In the genomic region with DNA sequence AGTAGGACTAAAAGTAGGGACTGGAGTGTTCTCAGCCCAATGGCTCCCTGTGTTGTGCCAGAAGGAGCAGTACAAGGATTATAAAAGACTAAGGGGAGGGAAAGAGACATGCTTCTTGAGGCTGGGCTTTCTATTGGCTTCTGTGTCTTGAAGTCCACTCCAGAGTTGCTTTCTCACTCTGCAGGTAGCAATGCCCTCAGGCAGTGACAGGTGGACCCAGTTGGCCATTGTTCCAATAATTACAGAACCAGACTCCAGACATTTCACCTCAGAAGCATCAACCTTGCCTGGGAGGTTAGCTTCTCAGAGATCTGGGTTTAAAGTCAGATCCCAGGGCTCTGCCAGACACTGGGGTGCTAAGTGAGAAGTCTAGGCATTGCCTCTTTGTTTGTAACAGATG, we compare ENCODE assay signal across 12 mouse cellular contexts.
"Had no signal": no experiment of that assay in that cellular context is flagged by ENCODE, and none has a peak within 500 bp of the region (broad histone marks: within the 10 kb centered on the region; RNA-seq: fewer than 3 reads in every experiment).

No protein-coding gene starts in this region.

- H3K27me3 ChIP-seq: liver, embryonic 15.5 days; midbrain, embryonic 13.5 days; stomach, embryonic 15.5 days had no signal

- DNase-seq: kidney, postnatal 10 days; kidney, postnatal 4 days; lung, adult 2 months; lung, postnatal 36 days; right cerebral cortex, postnatal 14 days; thymus, adult 2 months; thymus, postnatal 36 days had no signal

- H3K4me3 ChIP-seq: left cerebral cortex, adult 2 months; limb, embryonic 10.5 days; liver, embryonic 15.5 days; midbrain, embryonic 13.5 days; stomach, embryonic 15.5 days had no signal

- H3K4me1 ChIP-seq: liver, embryonic 15.5 days; midbrain, embryonic 13.5 days; stomach, embryonic 15.5 days had no signal

- H3K27ac ChIP-seq: left cerebral cortex, adult 2 months; limb, embryonic 10.5 days; liver, embryonic 15.5 days; midbrain, embryonic 13.5 days; stomach, embryonic 15.5 days had no signal

- H3K9me3 ChIP-seq: limb, embryonic 10.5 days; liver, embryonic 15.5 days; midbrain, embryonic 13.5 days; stomach, embryonic 15.5 days had no signal

- H3K36me3 ChIP-seq: limb, embryonic 10.5 days; liver, embryonic 15.5 days; midbrain, embryonic 13.5 days; stomach, embryonic 15.5 days had no signal

- H3K9ac ChIP-seq: liver, embryonic 15.5 days; midbrain, embryonic 13.5 days; stomach, embryonic 15.5 days had no signal
